Mouse (Mus musculus) stomach, postnatal 0 days (tissue): ENCODE measurements around the gene Slc22a19.

Experiments
- CTCF ChIP-seq: IDR thresholded peaks from 2 replicates; pipeline ENCODE4 v1.5.1; 2016; ENCODE audit warnings: antibody characterized with exemption, low read depth, mild to moderate bottlenecking, moderate library complexity
- EP300 ChIP-seq: optimal IDR thresholded peaks from 2 replicates; pipeline ENCODE3; 2016; ENCODE audit warnings: antibody characterized with exemption

DNA sequence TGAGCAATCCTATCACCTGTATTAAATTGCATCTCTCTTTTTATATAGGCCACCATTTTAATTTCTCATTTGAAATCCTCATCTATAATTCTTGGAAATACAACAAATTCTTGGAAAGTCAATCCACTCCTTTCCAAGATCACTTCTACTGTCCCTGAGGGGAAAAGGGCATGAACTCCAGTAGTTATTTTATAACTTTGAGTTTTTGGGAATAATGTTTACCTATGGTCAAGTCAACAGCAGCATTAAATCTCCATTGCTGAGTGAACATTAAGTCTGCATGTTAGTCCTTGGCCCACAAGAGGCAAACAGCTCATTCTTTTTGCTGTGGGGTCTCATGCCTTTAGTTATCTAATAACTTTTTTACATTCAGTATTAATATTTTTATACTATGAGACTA lies 78.1 kb downstream of the Slc22a19 start:
- no peak for TF ChIP-seq CTCF
- no peak for TF ChIP-seq EP300
